Mouse (Mus musculus) cerebellum, adult 8-10 months (tissue): ENCODE results near the gene Zcchc10.
"Not testable (repeated sequence)": the region's sequence is repeated elsewhere in the genome, so short reads cannot be mapped to it uniquely, and the experiment has no call there.

Source experiments
- DNase-seq: peaks from one replicate; pipeline ENCODE4 v3.0.0; 2022

Zcchc10 gene

GRCm38 (mm10) chr11:53318041-53318440 lies 6.4 kb upstream of the Zcchc10 start:
- DNase-seq: no peak

GRCm38 (mm10) chr11:53318568-53318967 lies 5.9 kb upstream of the Zcchc10 start:
- DNase-seq: not testable (repeated sequence)

GRCm38 (mm10) chr11:53319867-53320266 lies 4.6 kb upstream of the Zcchc10 start:
- not testable (repeated sequence) for DNase-seq

- DNase-seq: no peak
Observed at GRCm38 (mm10) chr11:53330325-53330724, 5.8 kb downstream of the Zcchc10 start.

GRCm38 (mm10) chr11:53331121-53331520 lies 6.6 kb downstream of the Zcchc10 start:
- DNase-seq: no peak

GRCm38 (mm10) chr11:53332076-53332680 lies 7.7 kb downstream of the Zcchc10 start:
- DNase-seq: no peak

DNA sequence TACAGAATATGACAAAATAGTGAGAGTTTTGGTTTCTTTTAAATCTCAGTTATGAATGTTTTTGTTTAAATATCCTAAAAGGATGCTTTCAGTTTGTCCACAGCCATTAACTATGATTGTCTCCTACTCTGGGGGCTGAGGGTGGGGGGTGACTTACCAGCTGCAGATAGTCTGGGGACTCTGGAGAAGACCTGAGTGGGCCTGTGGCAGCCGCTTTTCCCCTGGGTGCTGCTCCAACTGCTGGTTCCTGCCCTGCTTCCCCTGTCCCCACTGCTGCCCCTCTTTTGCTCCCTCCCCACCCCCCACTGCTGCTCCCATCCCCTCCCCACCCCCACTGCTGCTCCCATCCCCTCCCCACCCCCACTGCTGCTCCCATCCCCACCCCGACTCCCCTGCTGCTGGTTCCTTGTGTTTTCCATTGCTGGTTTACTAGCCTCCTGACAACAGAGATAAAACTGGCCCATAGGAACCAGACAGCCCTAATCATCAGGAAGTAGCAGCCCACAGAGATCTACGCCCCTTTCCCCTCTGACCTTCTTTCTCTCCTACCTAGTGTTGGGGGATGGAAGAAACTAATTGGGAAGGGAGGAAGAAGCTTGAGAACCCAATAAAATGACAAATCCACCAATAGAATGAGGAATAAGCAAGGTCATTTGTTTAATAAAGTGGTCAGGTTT lies 11.2 kb downstream of the Zcchc10 start:
- no peak for DNase-seq

DNA sequence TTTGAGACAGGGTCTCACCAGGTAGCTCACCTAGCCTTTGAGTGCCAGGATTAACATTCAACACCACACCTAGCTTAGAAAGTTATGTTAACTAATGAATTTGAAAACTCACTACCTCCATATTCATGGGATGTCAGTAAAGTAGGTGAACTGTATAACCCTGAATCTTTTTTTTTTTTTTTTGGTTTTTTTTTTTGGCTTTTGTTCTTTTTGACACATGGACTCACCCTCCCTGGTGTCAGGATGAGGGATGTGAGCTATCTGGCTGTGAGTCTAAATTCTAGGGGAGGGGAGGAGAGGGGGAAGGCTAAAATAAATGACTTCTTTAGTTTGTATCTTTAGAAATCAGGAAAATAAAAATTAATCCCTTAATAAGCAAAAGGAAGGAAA lies 11.7 kb downstream of the Zcchc10 start:
- DNase-seq: no peak

GRCm38 (mm10) chr11:53336924-53337323 lies 12.4 kb downstream of the Zcchc10 start:
- DNase-seq: no peak

DNA sequence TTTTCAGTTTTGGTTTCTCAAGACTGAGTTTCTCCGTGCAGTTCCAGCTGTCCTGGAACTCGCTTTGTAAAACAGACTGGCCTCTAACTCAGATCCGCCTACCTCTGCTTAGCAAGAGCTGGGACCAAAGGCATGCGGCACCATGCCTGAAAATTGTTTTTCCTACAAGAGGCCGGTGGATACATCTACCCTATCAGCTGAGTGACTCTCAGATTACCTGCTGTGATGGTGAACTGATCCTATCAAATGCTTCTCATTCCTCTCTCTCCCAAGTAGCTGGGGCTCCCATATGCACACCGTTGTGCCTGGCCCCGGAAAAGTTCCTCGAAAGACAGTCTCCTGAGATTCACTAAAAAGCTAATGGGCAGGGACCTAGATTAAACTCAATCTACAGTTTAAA lies 13.2 kb downstream of the Zcchc10 start:
- DNase-seq: no peak

GRCm38 (mm10) chr11:53341019-53341418 lies 16.5 kb downstream of the Zcchc10 start:
- DNase-seq: not testable (repeated sequence)

DNA sequence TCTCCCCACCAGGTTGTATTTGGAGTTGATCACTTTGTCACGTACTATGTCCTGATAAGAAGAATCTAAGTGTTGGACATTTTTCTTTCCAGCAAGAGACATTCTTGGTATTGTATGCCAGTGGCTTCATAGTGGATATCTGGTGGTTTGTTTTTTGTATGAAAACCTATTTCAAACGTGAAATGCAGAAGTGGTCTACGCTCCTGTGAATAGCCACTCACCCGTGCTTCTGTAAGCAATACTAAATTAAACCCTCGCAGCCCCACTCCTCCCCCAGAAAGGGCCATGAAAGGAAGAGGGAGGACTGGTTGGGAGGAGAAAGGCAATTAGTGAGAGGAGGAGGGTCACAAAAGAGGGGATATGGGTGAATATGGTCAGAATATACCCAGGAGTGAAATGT lies 18.2 kb downstream of the Zcchc10 start:
- DNase-seq: no peak

- DNase-seq: no peak
Observed at GRCm38 (mm10) chr11:53345328-53345727, 20.8 kb downstream of the Zcchc10 start.

- DNase-seq: no peak
Observed at GRCm38 (mm10) chr11:53345738-53346137, 21.3 kb downstream of the Zcchc10 start.

DNA sequence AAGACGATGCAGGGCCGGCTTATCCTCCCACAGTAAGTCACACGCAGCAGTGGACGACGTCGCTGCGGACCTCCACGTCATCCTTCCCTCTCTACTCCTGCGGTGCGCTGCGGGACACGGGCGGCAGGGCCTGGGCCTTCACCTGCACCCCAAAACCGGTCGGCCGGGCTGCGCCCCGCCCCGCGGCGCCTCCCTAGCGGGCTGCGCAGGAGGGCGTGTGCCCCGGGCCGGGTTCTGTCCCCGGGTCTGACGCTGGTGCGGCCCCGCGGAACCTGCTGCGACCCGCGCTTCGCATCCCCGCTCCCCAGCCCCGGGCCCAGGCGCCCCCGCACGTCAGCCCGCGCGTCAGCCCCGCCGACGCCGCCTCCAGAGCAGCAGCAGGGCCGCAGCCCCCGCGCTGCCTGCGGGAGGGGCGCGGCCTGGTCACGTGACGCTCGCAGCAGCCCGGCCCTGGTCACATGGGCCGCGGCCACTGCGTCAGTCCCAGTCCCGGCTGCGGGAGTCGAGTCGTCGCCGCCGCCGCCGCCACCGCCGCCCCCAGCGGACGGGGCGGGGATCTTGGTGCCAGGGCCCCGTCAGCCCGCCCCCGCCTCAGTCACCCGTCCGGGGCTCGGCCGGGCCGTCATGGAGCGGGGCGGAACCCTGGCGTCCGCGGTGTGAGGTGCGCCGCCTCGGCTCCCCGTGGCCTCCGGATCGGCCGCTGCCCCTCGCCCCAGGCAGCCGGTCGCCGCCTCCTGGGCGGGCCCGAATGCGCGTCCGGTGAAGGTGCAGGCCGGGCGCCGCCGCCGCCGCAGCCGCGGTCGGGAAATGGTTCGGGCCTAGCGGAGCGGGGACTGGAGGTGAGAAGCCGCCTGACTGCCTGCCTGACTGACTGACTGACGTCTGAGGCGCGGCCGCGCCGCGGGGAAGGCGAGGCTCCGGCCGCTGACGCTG lies 26.1 kb downstream of the Zcchc10 start, which contains the start of gene Aff4:
Gene Aff4 (plus strand): TSS at position 543 of the 933 bp plus-strand sequence.
- peak; percentile 90 for DNase-seq

DNA sequence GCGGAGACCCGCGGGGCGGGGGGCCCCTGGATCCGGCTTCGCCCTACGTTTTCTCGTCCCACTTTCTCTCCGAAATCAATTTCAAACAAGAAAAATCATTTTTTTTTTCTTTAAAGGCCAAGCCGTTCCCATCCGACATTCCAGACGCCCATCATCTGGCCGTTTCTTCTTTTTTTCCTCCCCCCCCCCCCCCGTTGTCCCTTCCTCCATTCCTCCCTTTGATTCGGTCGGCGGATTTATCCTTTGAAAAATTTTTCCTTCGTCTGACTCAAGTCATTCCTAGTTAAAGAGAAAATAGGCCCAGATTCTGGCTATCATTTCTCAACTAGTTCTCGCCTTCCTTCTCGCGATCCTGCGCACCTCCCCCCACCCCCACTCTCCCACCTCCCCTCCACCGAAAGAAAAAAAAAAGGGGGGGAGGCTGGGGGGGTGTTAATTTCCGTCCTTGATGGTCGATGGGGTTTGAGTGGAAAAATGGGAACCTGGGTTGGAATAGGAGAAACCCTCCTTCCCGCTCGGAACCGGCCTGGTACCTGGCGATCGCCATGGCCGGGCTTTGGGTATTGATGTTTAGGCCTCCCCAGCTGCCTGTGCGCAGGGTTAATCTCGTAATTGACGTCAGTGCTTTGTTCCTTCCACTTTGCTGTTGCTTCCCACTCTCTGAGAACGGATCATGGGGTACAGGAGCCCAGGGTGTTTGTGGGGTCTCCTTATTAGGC lies 26.9 kb downstream of the Zcchc10 start:
- DNase-seq: peak; percentile 38

DNA sequence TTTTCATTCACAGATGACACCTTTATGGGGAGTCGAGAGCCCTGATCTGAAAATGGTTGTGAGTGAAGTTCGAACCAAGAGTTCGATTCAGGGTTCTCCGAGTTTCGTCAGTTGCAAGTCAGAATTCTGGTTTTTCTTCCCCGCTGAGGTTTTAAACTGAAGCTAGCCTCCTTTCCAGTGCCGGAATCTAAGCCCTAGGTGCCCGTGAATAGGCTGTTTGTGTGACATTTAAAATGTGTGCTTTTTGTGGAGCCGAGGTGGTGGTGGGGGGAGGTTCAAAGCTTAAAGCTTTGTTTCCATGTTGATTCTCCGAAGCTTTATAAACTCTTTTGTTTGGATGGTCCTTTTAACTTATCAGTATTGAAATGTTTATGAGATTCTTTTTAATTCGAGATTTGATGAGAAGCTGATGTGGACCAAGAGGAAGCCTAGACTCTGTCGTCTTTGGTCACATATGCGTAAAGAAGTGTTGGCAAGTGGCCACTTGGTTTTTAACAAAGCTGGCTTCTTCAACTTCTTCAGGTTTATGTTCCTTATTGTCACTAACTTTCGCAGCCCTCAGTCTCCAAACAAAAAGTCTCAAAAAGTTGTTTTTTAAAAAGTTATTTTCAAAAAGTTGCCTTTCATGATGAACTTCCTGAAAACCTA lies 27.6 kb downstream of the Zcchc10 start:
- DNase-seq: no peak

DNA sequence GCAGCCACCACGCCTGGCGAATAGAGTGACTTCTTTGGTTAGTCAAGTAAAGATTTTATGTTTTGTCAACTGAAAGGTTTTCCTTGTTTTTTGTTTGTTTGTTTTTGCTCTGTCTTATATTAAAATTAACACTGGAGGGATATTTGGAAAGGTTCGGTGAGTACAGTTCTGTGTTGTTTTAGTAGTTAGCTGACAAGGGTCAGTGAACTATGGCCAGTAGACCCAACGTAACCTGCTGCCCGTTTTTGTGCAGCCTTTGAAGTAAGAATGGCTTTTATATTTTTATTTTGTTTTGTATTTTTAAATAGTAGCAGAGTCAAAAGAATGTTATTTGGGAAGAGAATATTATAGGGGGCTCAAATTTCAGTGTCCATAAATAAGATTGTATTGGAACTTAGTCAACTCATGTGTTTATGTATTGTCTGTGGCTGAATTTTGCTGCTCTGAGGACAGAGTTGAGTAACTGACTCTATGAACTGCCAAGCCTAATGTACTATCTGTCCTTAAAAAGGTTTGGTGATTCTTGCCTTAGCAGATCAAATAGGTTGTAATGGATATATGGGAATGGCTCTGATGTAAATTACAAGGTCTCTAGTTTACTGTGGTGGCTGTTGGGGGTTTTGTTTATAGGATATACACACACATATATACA lies 34.2 kb downstream of the Zcchc10 start:
- DNase-seq: no peak

DNA sequence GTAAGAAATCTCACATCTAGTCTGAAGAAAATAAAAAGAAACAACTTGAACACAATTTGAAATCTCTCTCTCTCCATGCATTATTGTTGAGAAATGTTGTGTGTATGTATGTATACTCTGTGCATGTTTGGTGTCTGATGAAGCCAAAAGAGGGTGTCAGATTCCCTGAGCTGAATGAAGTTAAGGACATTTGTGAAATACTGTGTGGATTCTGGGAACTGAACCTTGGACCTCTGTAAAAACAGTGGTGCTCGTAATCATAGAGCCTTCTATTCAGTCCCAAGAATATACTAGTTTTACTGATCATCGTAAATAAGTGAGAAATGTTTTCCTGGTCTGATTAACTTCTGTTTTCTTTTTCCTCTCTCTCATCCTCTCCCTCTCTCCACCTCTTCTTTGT lies 42.6 kb downstream of the Zcchc10 start:
- DNase-seq: no peak

DNA sequence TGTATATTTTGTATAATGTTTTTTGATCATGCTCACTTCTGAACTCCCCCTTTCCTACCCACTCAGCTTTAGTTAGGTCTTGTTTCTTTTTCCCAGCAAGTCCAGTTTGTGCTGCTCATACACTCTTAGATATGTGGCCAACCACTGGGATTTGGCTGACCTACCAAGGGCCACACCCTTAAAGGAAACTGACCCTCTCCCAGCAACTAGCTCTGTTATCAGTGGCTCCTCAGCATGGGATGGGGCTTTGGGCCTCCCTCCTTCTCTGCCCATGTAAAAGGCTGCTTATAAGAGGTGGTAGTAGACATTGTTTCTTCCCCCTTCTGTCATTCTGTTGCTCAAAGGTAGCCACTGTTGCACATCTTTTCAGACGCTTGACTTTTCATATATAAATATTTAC lies 54.4 kb downstream of the Zcchc10 start:
- no peak for DNase-seq
